Mouse (Mus musculus): ENCODE results near the gene Sec61a1. TPM values are rescaled to one million over a fixed set of nuclear protein-coding genes. Genes with fewer than 3 reads are reported as not detected.

Sec61a1 gene
- polyA plus RNA-seq, 1 experiment, result 263 TPM

- Histone ChIP-seq H3K27me3 (ENCODE audit: control insufficient read depth, insufficient read depth, low read length) (no peaks in the 10 kb centered on the region), H3K4me1 (ENCODE audit: control insufficient read depth, insufficient read depth, low read length) (no peaks in the 10 kb centered on the region), H3K36me3 (ENCODE audit: control insufficient read depth, insufficient read depth, low read length) (no peaks in the 10 kb centered on the region), H3K4me3 (ENCODE audit: control insufficient read depth, low read depth, low read length) (no peak overlapping the region), H3K27ac (ENCODE audit: control insufficient read depth, insufficient read depth, low read depth, low read length) (no peak overlapping the region)
- TF ChIP-seq CTCF (IDR thresholded peaks at IDR 0.05; ENCODE audit: control insufficient read depth, insufficient read depth, insufficient replicate concordance, low read depth, low read length) (no peak), POLR2A (IDR thresholded peaks at IDR 0.05; ENCODE audit: control insufficient read depth, low read depth, low read length) (no peak)
These were observed 11.6 kb upstream of the Sec61a1 start for GRCm38 (mm10) chr6:88530306-88530705.

- Histone ChIP-seq H3K27ac (ENCODE audit: control insufficient read depth, insufficient read depth, low read depth, low read length) (no peak overlapping the region), H3K27me3 (ENCODE audit: control insufficient read depth, insufficient read depth, low read length) (no peaks in the 10 kb centered on the region), H3K36me3 (ENCODE audit: control insufficient read depth, insufficient read depth, low read length) (no peaks in the 10 kb centered on the region), H3K4me3 (ENCODE audit: control insufficient read depth, low read depth, low read length) (no peak overlapping the region; the same call in 1 of the 2 replicates), H3K4me1 (ENCODE audit: control insufficient read depth, insufficient read depth, low read length) (peaks cover 3% of the 10 kb centered on the region)
- TF ChIP-seq CTCF (IDR thresholded peaks at IDR 0.05; ENCODE audit: control insufficient read depth, insufficient read depth, insufficient replicate concordance, low read depth, low read length), result no peak
- no peak for TF ChIP-seq POLR2A (IDR thresholded peaks at IDR 0.05; ENCODE audit: control insufficient read depth, low read depth, low read length)
These were observed 5.4 kb upstream of the Sec61a1 start for GRCm38 (mm10) chr6:88524056-88524455.

GRCm38 (mm10) chr6:88523451-88523850 lies 4.7 kb upstream of the Sec61a1 start:
- no peaks in the 10 kb centered on the region for H3K27me3 ChIP-seq (ENCODE audit: control insufficient read depth, insufficient read depth, low read length)
- no peak overlapping the region for H3K4me3 ChIP-seq (ENCODE audit: control insufficient read depth, low read depth, low read length)
- peaks cover 4% of the 10 kb centered on the region for H3K4me1 ChIP-seq (ENCODE audit: control insufficient read depth, insufficient read depth, low read length)
- no peak overlapping the region for H3K27ac ChIP-seq (ENCODE audit: control insufficient read depth, insufficient read depth, low read depth, low read length)
- H3K36me3 ChIP-seq (ENCODE audit: control insufficient read depth, insufficient read depth, low read length), result no peaks in the 10 kb centered on the region
- TF ChIP-seq CTCF (IDR thresholded peaks at IDR 0.05; ENCODE audit: control insufficient read depth, insufficient read depth, insufficient replicate concordance, low read depth, low read length) (no peak), POLR2A (IDR thresholded peaks at IDR 0.05; ENCODE audit: control insufficient read depth, low read depth, low read length) (no peak)

- no peak overlapping the region for H3K4me3 ChIP-seq (ENCODE audit: control insufficient read depth, low read depth, low read length)
- H3K27me3 ChIP-seq (ENCODE audit: control insufficient read depth, insufficient read depth, low read length), result no peaks in the 10 kb centered on the region
- TF ChIP-seq CTCF (IDR thresholded peaks at IDR 0.05; ENCODE audit: control insufficient read depth, insufficient read depth, insufficient replicate concordance, low read depth, low read length) (no peak), POLR2A (IDR thresholded peaks at IDR 0.05; ENCODE audit: control insufficient read depth, low read depth, low read length) (no peak)
- H3K36me3 ChIP-seq (ENCODE audit: control insufficient read depth, insufficient read depth, low read length), result no peaks in the 10 kb centered on the region
- peaks cover 4% of the 10 kb centered on the region for H3K4me1 ChIP-seq (ENCODE audit: control insufficient read depth, insufficient read depth, low read length)
- H3K27ac ChIP-seq (ENCODE audit: control insufficient read depth, insufficient read depth, low read depth, low read length), result no peak overlapping the region
These were observed 4.3 kb upstream of the Sec61a1 start for GRCm38 (mm10) chr6:88523043-88523442.

- Histone ChIP-seq H3K4me1 (ENCODE audit: control insufficient read depth, insufficient read depth, low read length) (peaks cover 4% of the 10 kb centered on the region), H3K36me3 (ENCODE audit: control insufficient read depth, insufficient read depth, low read length) (no peaks in the 10 kb centered on the region), H3K27ac (ENCODE audit: control insufficient read depth, insufficient read depth, low read depth, low read length) (no peak overlapping the region), H3K27me3 (ENCODE audit: control insufficient read depth, insufficient read depth, low read length) (no peaks in the 10 kb centered on the region), H3K4me3 (ENCODE audit: control insufficient read depth, low read depth, low read length) (no peak overlapping the region)
- TF ChIP-seq CTCF (IDR thresholded peaks at IDR 0.05; ENCODE audit: control insufficient read depth, insufficient read depth, insufficient replicate concordance, low read depth, low read length) (no peak), POLR2A (IDR thresholded peaks at IDR 0.05; ENCODE audit: control insufficient read depth, low read depth, low read length) (no peak)
These were observed 3.9 kb upstream of the Sec61a1 start for GRCm38 (mm10) chr6:88522606-88523005.

- Histone ChIP-seq H3K4me1 (ENCODE audit: control insufficient read depth, insufficient read depth, low read length) (peaks cover 6% of the 10 kb centered on the region), H3K27me3 (ENCODE audit: control insufficient read depth, insufficient read depth, low read length) (no peaks in the 10 kb centered on the region), H3K4me3 (ENCODE audit: control insufficient read depth, low read depth, low read length) (no peak overlapping the region), H3K27ac (ENCODE audit: control insufficient read depth, insufficient read depth, low read depth, low read length) (no peak overlapping the region), H3K36me3 (ENCODE audit: control insufficient read depth, insufficient read depth, low read length) (no peaks in the 10 kb centered on the region)
- TF ChIP-seq CTCF (IDR thresholded peaks at IDR 0.05; ENCODE audit: control insufficient read depth, insufficient read depth, insufficient replicate concordance, low read depth, low read length), result no peak
- TF ChIP-seq POLR2A (IDR thresholded peaks at IDR 0.05; ENCODE audit: control insufficient read depth, low read depth, low read length), result no peak
These were observed 3.1 kb upstream of the Sec61a1 start for GRCm38 (mm10) chr6:88521821-88522220.

GRCm38 (mm10) chr6:88517701-88518403 lies 853 bp downstream of the Sec61a1 start:
- H3K36me3 ChIP-seq (ENCODE audit: control insufficient read depth, insufficient read depth, low read length), result peaks cover 2% of the 10 kb centered on the region
- peak overlapping the region; percentile 82 for H3K27ac ChIP-seq (ENCODE audit: control insufficient read depth, insufficient read depth, low read depth, low read length)
- H3K27me3 ChIP-seq (ENCODE audit: control insufficient read depth, insufficient read depth, low read length), result no peaks in the 10 kb centered on the region
- H3K4me1 ChIP-seq (ENCODE audit: control insufficient read depth, insufficient read depth, low read length), result peaks cover 6% of the 10 kb centered on the region
- TF ChIP-seq POLR2A (IDR thresholded peaks at IDR 0.05; ENCODE audit: control insufficient read depth, low read depth, low read length) (no peak), CTCF (IDR thresholded peaks at IDR 0.05; ENCODE audit: control insufficient read depth, insufficient read depth, insufficient replicate concordance, low read depth, low read length) (no peak)
- peak overlapping the region; percentile 100 for H3K4me3 ChIP-seq (ENCODE audit: control insufficient read depth, low read depth, low read length)
